Comparison of ENCODE assay signal across 14 mouse cellular contexts in genomic region chr3:149076928-149077551, GRCm38 (mm10).
DNase-seq lines count a peak whose midpoint lies in the region; ATAC-seq lines count a peak whose summit lies in the region.
"Had no signal": no experiment of that assay in that cellular context is flagged by ENCODE, and none has a peak within 500 bp of the region (broad histone marks: within the 10 kb centered on the region; RNA-seq: fewer than 3 reads in every experiment).

No protein-coding gene starts in this region.

- WGBS in forebrain, embryonic 14.5 days = 36% methylated on average over 21 of the region's 21 CpGs
- WGBS in forebrain, embryonic 10.5 days = 73% methylated on average over 21 of the region's 21 CpGs
- 53% methylated on average over 21 of the region's 21 CpGs for WGBS in limb, embryonic 12.5 days
- 73% methylated on average over 21 of the region's 21 CpGs for WGBS in limb, embryonic 10.5 days
- 35% methylated on average over 21 of the region's 21 CpGs for WGBS in limb, embryonic 15.5 days
- WGBS in stomach, embryonic 15.5 days = 64% methylated on average over 21 of the region's 21 CpGs

- 0 out of 2 replicates have a peak, but pooled peaks cover 3% of the 10 kb centered on the region for H3K27me3 ChIP-seq in forebrain, embryonic 14.5 days (replicated peaks; ENCODE audit: control insufficient read depth, insufficient read depth, low read length)
- peaks cover 10% of the 10 kb centered on the region; the same call in 1 of the 2 replicates for H3K27me3 ChIP-seq in forebrain, embryonic 10.5 days (ENCODE audit: poor library complexity, severe bottlenecking)
- H3K27me3 ChIP-seq in limb, embryonic 12.5 days = no peaks in the 10 kb centered on the region
- no peaks in the 10 kb centered on the region for H3K27me3 ChIP-seq in limb, embryonic 10.5 days (ENCODE audit: low read depth, poor library complexity, severe bottlenecking)
- H3K27me3 ChIP-seq in limb, embryonic 15.5 days = no peaks in the 10 kb centered on the region
- no peaks in the 10 kb centered on the region for H3K27me3 ChIP-seq in stomach, embryonic 15.5 days (replicated peaks)

- H3K27ac ChIP-seq in forebrain, embryonic 14.5 days (ENCODE audit: low read depth, low read length) = no peak overlapping the region
- no peak overlapping the region for H3K27ac ChIP-seq in forebrain, embryonic 10.5 days
- no peak overlapping the region for H3K27ac ChIP-seq in limb, embryonic 12.5 days
- no peak overlapping the region for H3K27ac ChIP-seq in limb, embryonic 10.5 days
- no peak overlapping the region for H3K27ac ChIP-seq in limb, embryonic 15.5 days
- H3K27ac ChIP-seq in stomach, embryonic 15.5 days = no peak overlapping the region
- H3K27ac ChIP-seq: macrophage had no signal

- no peak overlapping the region for H3K9ac ChIP-seq in forebrain, embryonic 14.5 days (ENCODE audit: low read length)
- H3K9ac ChIP-seq in limb, embryonic 12.5 days (replicated peaks) = no peak overlapping the region
- H3K9ac ChIP-seq in limb, embryonic 15.5 days = no peak overlapping the region
- no peak overlapping the region for H3K9ac ChIP-seq in stomach, embryonic 15.5 days

- ATAC-seq in forebrain, embryonic 14.5 days = no peak
- ATAC-seq in limb, embryonic 12.5 days (ENCODE audit: insufficient number of reproducible peaks, insufficient read depth, low FRiP score, low TSS enrichment, low read depth) = no peak
- no peak for ATAC-seq in limb, embryonic 15.5 days (ENCODE audit: insufficient number of reproducible peaks, low FRiP score, low TSS enrichment, low read depth)
- no peak for ATAC-seq in stomach, embryonic 15.5 days (ENCODE audit: insufficient read depth, low FRiP score, low read depth)

- no peaks in the 10 kb centered on the region for H3K36me3 ChIP-seq in forebrain, embryonic 14.5 days (ENCODE audit: control insufficient read depth, insufficient read depth, low read length)
- H3K36me3 ChIP-seq in forebrain, embryonic 10.5 days (replicated peaks) = no peaks in the 10 kb centered on the region
- H3K36me3 ChIP-seq in limb, embryonic 12.5 days = no peaks in the 10 kb centered on the region
- H3K36me3 ChIP-seq in limb, embryonic 10.5 days = no peaks in the 10 kb centered on the region
- no peaks in the 10 kb centered on the region for H3K36me3 ChIP-seq in limb, embryonic 15.5 days
- no peaks in the 10 kb centered on the region for H3K36me3 ChIP-seq in stomach, embryonic 15.5 days
- H3K36me3 ChIP-seq: G1E had no signal

- H3K4me1 ChIP-seq in forebrain, embryonic 14.5 days (ENCODE audit: control insufficient read depth, insufficient read depth, low read length) = peaks cover 15% of the 10 kb centered on the region; the same call in 1 of the 2 replicates
- H3K4me1 ChIP-seq in forebrain, embryonic 10.5 days = peaks cover 30% of the 10 kb centered on the region
- peaks cover 18% of the 10 kb centered on the region for H3K4me1 ChIP-seq in limb, embryonic 12.5 days (replicated peaks)
- peaks cover 34% of the 10 kb centered on the region for H3K4me1 ChIP-seq in limb, embryonic 10.5 days
- peaks cover 15% of the 10 kb centered on the region for H3K4me1 ChIP-seq in limb, embryonic 15.5 days
- no peaks in the 10 kb centered on the region for H3K4me1 ChIP-seq in stomach, embryonic 15.5 days

- no peak for DNase-seq in forebrain, embryonic 14.5 days (ENCODE audit: low spot score)
- DNase-seq in forebrain, embryonic 10.5 days (ENCODE audit: extremely low spot score, low spot score) = no peak
- no peak for DNase-seq in limb, embryonic 10.5 days (ENCODE audit: low spot score)
- DNase-seq in adrenal gland, adult (ENCODE audit: inconsistent age in 2 of 2, low spot score in 1 of 2) = no peak
- DNase-seq in thymus, postnatal 10 days (ENCODE audit: low spot score in 2 of 2) = no peak
- DNase-seq: cerebellum, adult 8-10 months; heart, postnatal 4 days; kidney, adult 18-20 months; right cerebral cortex, postnatal 4 days had no signal

- H3K4me3 ChIP-seq in forebrain, embryonic 14.5 days (ENCODE audit: low read depth, low read length) = no peak overlapping the region
- H3K4me3 ChIP-seq in forebrain, embryonic 10.5 days = no peak overlapping the region
- H3K4me3 ChIP-seq in limb, embryonic 12.5 days (replicated peaks) = no peak overlapping the region
- H3K4me3 ChIP-seq in limb, embryonic 10.5 days = no peak overlapping the region
- 0 out of 2 replicates have a peak overlapping the region, but pooled peaks have one; percentile 5 for H3K4me3 ChIP-seq in limb, embryonic 15.5 days
- no peak overlapping the region; the same call in 1 of the 2 replicates for H3K4me3 ChIP-seq in stomach, embryonic 15.5 days (replicated peaks)

- H3K4me2 ChIP-seq in forebrain, embryonic 14.5 days (ENCODE audit: low read length) = peak overlapping the region; percentile 18; the same call in 1 of the 2 replicates
- peak overlapping the region; percentile 9; the same call in 1 of the 2 replicates for H3K4me2 ChIP-seq in limb, embryonic 12.5 days
- H3K4me2 ChIP-seq in limb, embryonic 15.5 days = 0 out of 2 replicates have a peak overlapping the region, but pooled peaks have one; percentile 2
- H3K4me2 ChIP-seq in stomach, embryonic 15.5 days = peak overlapping the region; percentile 34

- no peaks in the 10 kb centered on the region for H3K9me3 ChIP-seq in forebrain, embryonic 14.5 days (replicated peaks; ENCODE audit: control insufficient read depth, low read length)
- no peaks in the 10 kb centered on the region for H3K9me3 ChIP-seq in forebrain, embryonic 10.5 days
- no peaks in the 10 kb centered on the region for H3K9me3 ChIP-seq in limb, embryonic 12.5 days
- no peaks in the 10 kb centered on the region for H3K9me3 ChIP-seq in limb, embryonic 10.5 days (replicated peaks)
- H3K9me3 ChIP-seq in limb, embryonic 15.5 days = no peaks in the 10 kb centered on the region
- no peaks in the 10 kb centered on the region for H3K9me3 ChIP-seq in stomach, embryonic 15.5 days
